Mouse (Mus musculus) cortical plate, adult 2 months (tissue): ENCODE data around the gene Gstp1.

Experiments used
- CTCF ChIP-seq: fragments of 200-500 bp; IDR thresholded peaks from 2 replicates; pipeline ENCODE4 v1.5.1; 2011; ENCODE audit warnings: mild to moderate bottlenecking, control low read depth, low read length; ENCODE audit not compliant: insufficient read depth; ENCODE audit errors: extremely low read depth
- POLR2A ChIP-seq: fragments of 200-500 bp; IDR thresholded peaks from 2 replicates; pipeline ENCODE4 v1.6.1; 2011; ENCODE audit warnings: mild to moderate bottlenecking, low read length, control low read depth; ENCODE audit not compliant: insufficient read depth; ENCODE audit errors: extremely low read depth

DNA sequence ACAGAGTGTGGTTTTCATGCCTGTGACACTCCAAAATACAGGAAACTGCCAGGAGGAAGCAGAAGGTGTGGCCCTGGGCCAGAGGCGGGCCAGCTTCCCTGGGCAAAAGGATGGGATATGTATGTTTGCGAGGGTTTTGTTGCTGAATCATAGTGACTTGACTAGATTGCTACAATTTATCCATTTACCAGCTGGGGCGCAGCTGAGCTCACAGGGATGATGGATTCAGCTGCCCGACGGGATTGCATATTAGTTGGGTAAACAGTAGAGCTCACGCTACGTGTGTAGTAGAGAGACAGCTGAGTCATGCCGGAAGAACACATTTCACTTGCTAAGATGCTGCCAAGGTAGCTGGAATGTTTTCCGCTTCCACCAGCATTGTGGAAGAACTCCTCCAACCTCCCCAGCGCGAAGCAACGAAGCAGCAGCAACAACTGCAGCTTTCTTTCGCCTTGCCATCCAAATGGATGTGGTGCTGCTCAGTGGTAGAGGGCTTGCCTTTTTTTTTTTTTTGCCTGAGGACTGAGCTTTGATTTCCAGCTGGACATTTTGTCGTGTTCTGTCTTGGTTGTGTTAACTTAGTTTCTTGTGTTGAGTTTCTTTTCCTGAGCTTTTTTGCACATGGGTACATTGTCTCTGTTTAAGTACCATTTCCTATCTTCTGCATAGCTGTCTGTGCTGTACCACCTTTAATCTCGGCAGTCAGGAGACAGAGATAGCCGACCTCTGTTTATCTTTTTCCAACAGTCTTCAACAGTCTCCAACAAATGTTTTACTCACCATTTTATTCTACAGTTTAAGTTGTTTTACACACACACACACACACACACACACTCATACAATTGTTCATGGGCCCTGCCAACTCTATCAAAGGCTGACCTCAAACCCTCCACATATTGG lies 8.4 kb upstream of the Gstp1 start, which contains the start of gene Gstp2:
- TF ChIP-seq CTCF (peak; percentile 44), POLR2A (no peak)
